Mouse (Mus musculus) adrenal gland (tissue): Measurements from ENCODE around the gene Mapk14.
"Not testable (repeated sequence)": the region's sequence is repeated elsewhere in the genome, so short reads cannot be mapped to it uniquely, and the experiment has no call there.

Source experiments
- intact Hi-C: fragments of 180-260 bp; cut with DNase I; formaldehyde crosslinking; loops from one replicate; pipeline ENCODE4 v1.15.1; 2025

The Mapk14 gene

DNA sequence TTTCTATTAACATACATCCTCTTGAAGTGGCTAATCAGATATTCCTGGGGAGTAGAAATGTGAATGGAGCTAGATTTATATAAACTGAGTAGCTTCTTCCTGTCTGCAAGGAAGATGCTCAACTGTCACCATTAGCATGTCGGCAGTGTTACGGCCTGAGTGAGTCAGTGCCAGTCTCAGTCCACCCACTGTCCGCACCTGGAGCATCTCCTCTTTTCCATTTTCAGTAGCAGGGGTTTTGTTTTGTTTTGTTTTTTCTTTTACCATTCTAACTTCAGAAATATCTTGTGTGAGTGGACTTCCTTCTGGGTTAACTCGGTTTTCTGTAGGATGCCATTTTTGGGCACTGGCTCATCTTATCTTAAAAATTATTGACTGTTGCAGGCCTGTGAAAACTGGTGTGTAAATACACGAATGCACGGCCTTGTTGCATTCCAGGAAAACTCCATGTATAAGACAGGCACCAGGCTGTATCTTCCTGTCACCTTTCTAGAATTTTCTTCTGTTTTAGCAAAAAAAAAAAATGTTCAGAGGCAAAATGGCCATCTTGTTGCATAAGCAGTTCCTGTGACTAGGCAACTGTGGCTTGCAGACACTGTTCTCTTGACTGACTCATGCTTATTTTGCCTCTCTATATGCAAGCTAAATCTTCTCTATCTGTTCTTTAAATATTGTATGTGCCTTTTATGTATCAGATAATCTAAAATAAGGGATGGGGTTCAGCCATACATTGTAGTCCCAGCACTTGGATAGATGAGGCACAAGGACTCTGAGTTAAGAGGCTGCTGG is 44.4 kb downstream of the Mapk14 start:
- intact Hi-C loops: no loop called here

GRCm38 (mm10) chr17:28736486-28736885 is 45.4 kb downstream of the Mapk14 start:
- intact Hi-C loops: no loop called here

DNA sequence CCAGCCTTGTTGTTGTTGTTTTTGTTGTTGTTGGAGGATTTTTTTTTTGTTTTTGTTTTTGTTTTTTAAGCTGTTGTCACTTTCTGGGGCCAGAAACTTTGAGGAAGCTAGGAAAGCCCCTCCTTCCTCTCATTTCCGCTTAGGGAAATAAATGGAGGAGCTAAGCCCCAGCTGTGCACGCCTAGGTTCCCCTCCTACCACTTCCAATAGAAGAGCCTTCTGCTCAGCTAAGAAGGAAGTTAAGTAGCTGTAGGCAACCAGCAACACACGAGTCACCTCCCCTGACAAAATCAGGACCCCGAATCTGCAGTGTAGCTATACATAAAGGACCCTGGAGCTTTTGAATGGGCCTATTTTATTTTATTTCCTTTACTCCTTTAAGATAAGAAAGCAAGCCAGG is 46.8 kb downstream of the Mapk14 start:
- intact Hi-C loops: no loop called here

DNA sequence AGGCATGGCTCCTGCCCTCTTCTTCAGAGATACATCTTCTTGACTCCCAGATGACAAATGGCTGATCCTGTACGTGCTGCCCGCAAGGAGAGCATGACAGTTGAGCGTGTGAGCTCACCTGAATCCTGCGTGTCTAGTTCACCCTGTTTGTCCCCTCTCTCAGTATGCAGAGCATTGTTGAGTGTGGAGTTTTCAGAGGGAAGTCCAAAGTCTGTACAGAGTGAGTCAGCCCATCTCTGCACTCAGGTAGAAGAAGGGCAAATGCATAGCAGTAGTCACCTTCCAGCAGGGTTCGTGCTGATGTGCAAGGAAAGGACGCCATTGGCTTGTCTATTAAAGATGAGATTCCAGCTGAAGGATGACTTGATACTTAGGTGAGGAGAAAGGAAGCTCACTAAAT is 48.1 kb downstream of the Mapk14 start:
- intact Hi-C loops: no loop called here

GRCm38 (mm10) chr17:28743145-28743866 is 52.2 kb downstream of the Mapk14 start:
- intact Hi-C loops: loop anchor here (5.0 kb wide), 1 partner anchor 46 kb away; no protein-coding TSS in a partner anchor

GRCm38 (mm10) chr17:28743916-28744315 is 52.8 kb downstream of the Mapk14 start:
- intact Hi-C loops: loop anchor here (5.0 kb wide), 1 partner anchor 47 kb away; no protein-coding TSS in a partner anchor

DNA sequence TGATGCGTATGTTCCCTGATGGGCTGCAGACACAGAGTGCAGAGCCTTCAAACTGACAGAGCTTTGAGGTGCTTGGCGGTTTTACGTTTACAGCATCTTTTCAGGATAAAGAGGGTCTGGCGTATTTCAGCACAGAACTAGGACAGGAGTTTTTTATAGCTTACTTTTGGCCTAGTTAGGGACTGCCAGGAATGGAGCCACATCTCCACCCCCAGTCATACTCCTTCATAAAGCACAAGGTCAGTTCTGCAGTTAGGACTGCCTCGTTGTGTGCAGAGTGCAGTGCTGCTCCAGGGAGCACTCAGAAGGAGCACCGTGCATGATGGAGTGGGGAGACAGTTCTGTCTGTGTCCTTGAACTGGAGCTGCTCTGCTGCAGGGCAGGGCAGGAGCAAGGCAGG is 54.6 kb downstream of the Mapk14 start:
- intact Hi-C loops: no loop called here

DNA sequence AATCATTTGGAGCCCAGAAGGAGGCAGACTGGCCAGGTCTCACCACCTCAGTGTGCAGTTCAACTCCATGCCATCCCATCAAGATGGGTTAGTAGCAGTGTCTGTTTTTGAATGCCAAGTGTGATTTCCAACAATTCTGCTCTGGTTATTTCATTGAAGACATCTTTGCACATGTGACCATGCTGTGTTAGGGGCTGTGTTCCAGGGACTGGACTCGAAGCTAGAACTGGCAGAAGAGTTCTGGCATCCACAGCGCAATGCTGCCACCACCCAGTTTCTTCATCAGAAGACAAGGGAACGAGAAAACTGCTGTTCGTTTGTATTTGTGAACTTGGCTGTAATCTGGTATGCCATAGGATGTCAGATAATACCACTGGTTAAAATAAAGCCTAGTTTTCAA is 56.9 kb downstream of the Mapk14 start:
- intact Hi-C loops: no loop called here

DNA sequence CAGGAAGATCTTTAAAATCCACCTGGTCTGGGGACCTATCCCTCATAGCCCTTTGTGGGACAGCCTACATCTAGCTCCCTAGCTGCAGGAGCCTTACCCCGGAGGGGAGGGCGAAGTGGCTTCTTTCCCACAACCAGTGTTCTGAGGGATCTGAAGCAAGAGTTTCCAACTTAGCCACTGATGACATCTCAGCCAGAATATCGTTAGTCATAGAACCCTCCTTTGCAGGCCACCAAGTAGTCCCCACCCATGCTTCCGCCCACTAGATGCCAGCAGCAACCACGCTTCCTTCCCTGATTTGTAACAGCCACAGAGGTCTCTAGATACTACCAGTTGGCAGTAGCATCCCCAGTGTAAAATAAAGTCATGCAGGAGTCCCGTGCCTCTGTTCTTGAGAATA is 59.5 kb downstream of the Mapk14 start:
- intact Hi-C loops: no loop called here

DNA sequence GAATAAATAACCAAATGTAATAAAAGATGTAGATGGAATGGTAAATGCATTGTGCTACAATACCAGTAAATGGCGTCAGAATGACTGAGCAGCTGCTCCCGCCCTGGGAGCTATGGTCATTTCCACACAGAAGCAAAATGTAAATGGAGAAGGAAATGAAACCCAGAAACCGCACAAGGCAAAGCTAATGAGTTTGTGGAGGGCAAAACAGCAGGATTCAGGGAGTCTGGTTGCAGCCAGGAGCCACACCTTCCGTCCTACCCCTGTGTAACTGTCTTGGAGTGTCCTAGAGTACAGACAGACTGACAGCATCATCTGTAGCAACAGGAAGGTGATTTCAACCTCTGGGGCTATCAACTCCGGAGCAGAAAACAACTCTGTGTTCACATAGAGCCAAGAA is 65.3 kb downstream of the Mapk14 start:
- intact Hi-C loops: no loop called here

DNA sequence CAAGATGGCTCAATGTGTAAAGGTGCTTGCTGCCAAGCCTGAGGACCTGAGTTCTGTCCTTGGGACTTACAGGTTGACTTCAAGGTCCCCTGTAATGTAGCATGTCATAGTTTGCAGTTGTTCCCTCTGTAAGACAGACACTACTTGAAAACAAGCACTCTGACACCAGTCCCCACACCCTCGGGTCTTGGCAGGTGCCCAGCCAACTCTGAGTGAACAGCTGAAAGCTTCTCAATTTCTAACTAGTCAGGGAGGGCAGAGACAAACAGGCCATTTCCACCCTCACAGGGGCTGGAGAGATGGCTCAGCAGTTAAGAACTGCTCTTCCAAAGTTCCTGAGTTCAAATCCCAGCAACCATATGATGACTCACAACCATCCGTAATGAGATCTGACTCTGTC is 66.3 kb downstream of the Mapk14 start:
- intact Hi-C loops: no loop called here

GRCm38 (mm10) chr17:28760736-28761312 is 69.7 kb downstream of the Mapk14 start:
- intact Hi-C loops: loop anchor here (5.0 kb wide), 1 partner anchor 166 kb away; no protein-coding TSS in a partner anchor

DNA sequence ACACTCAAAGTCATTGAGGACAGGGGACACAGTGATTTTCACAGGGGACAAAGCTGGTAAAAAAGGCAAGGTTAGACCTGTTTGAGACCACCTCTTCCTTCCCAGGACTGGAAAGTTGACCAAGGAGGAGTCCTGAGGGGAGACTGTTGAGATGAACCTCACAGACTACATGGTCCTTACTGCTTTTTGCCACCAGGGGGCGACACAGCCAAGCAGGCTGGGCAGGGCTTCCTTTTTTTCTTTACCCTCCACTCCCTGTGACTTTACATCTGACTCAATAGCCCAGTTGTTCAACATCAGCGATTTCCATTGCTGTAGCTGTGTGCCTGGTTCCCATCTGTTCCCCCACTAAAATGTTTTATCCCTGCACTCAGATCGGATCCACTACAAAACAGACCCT is 70.7 kb downstream of the Mapk14 start:
- intact Hi-C loops: loop anchor here (5.0 kb wide), 1 partner anchor 165 kb away; no protein-coding TSS in a partner anchor

GRCm38 (mm10) chr17:28766203-28766602 is 75.1 kb downstream of the Mapk14 start:
- intact Hi-C loops: loop anchor here (5.0 kb wide), 1 partner anchor 36 kb away; the partner anchor contains the start of gene Brpf3

DNA sequence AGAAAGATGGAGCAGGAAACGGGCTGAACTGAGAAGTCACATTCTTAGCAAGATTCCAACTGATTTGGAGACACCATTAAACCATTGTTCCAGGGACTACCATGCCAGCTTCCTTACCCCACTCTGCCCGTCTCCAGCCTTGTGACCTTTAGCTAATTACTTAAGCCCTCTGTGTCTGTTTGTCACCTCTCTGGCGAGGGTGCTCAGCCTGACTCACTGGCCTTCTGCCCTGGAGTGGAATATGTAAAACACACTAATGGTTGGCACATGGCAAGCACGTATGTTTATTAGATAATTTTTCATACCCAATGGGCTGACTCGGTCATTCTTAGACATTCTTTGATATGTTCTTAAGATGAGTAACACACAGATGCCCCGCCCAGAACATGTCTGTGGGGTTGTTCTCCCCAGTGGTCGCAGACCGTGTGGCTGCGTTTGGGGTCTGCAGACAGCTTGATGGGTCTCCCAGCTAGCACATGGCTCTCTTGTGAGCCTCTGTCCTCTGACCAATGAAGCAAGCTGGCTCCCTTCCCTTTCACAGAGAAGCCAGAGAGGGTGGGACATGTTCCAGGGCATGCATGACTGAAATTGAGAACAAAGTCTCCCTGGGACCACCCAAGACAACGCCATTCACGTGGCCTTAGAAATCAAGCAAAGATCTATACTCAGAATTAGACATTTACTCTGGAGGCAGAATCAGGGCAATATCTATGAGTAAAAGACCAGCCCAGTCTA is 75.8 kb downstream of the Mapk14 start:
- intact Hi-C loops: loop anchor here (5.0 kb wide), 1 partner anchor 35 kb away; the partner anchor contains the start of gene Brpf3

GRCm38 (mm10) chr17:28769121-28769874 is 78.2 kb downstream of the Mapk14 start, which contains the start of gene Mapk13:
Mapk13 (plus strand) TSS chr17:28769297.
- intact Hi-C loops: loop anchor here (5.0 kb wide), 1 partner anchor 33 kb away; the partner anchor contains the start of gene Brpf3

DNA sequence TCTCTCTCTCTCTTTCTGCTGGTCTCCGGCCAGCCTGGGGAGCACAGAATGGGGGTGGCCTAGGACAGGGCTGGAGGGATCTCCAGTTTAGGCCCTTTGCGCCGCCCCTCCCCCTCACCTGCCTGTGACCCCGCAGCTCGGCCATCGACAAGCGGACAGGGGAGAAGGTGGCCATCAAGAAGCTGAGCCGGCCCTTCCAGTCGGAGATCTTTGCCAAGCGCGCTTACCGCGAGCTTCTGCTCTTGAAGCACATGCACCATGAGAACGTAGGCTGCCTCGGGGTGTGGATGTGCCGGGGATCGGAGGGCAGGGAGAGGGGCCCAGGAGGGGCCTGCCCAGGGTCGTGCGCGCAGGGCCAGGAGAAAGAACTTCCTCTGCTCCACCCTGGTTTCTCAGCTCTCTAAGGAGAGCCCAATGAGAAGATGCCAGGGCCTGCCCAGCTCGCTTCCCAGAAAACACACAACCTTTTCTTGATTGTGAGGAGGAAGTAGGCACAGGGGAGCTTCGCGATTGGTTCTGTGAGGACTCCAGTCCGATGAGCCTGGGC is 78.8 kb downstream of the Mapk14 start:
- intact Hi-C loops: loop anchor here (5.0 kb wide), 1 partner anchor 32 kb away; the partner anchor contains the start of gene Brpf3

DNA sequence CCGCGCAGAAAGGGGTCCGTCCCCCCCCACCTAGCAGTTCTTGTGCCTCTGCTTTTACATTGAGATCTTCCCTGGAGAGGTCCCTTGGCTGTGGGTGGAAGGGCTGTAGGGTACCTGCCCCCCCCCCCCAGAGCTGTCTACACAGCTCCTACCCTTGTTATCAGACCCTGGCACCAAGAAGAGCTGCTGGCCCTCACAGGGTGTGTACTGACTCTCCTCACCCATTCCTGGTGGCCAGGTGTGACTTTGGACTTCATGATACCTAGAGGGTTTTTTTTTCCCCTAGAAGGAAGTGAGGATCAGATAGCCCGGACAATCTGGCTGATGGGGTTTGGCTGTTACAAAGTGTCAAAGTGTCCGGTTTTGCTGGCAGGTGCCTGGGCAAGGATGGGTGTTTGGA is 80.2 kb downstream of the Mapk14 start:
- intact Hi-C loops: no loop called here

DNA sequence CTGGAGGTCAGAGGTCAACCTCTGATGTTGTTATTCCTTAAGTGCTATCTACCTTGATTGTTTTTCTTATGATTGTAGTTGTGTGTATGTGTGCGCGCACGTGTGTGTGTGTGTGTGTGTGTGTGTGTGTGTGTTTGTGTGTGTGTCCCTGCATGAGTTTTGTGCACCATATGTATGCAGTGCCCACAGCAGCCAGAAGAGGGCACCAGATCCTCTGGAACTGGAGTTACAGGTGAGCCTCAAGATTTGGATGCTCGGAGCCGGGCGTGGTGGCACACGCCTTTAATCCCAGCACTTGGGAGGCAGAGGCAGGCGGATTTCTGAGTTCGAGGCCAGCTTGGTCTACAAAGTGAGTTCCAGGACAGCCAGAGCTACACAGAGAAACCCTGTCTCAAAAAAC is 83.2 kb downstream of the Mapk14 start:
- intact Hi-C loops: not testable (repeated sequence)

DNA sequence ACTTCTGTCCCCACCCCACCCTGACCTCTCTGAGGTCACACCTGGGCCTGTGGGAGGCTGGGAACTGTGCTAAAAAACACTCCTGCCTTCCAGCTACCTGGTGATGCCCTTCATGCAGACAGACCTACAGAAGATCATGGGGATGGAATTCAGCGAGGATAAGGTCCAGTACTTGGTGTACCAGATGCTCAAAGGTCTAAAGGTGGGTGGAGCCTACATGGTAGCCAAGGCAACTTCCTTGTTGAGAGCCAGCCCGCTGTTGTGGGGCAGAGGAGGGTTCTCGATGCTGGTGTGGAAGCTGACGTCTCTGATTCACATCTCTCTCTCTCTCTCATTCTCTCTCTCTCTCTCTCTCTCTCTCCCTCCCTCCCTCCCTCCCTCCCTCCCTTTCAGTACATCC is 84.0 kb downstream of the Mapk14 start:
- intact Hi-C loops: no loop called here
